Mouse (Mus musculus) C2C12 (cell line): ENCODE measurements around the gene 2200002J24Rik. TPM values are rescaled to one million over a fixed set of nuclear protein-coding genes. Genes with fewer than 3 reads are reported as not detected.

Source experiments
- H3K27me3 ChIP-seq: one replicate; pipeline ENCODE4 v1.6.1; 2011; ENCODE audit not compliant: control insufficient read depth, insufficient read depth, insufficient read length
- H3K36me3 ChIP-seq: one replicate; pipeline ENCODE4 v1.6.1; 2011; ENCODE audit not compliant: control insufficient read depth, insufficient read depth
- H3K4me3 ChIP-seq: one replicate; pipeline ENCODE4 v1.5.1; 2011; ENCODE audit warnings: mild to moderate bottlenecking, control low read depth; ENCODE audit not compliant: poor library complexity, insufficient read depth, severe bottlenecking
- H3K79me2 ChIP-seq: one replicate; pipeline ENCODE4 v1.6.1; 2011; ENCODE audit not compliant: control insufficient read depth, insufficient read depth
- H3K79me3 ChIP-seq: one replicate; pipeline ENCODE4 v1.6.1; 2011; ENCODE audit warnings: low read depth, control low read depth
- H3ac ChIP-seq: one replicate; pipeline ENCODE3; 2011; ENCODE audit warnings: low read depth; ENCODE audit not compliant: control insufficient read depth, insufficient read length
- CEBPB ChIP-seq: IDR thresholded peaks from one replicate; pipeline ENCODE4 v1.6.1; 2011; ENCODE audit warnings: low read depth, mild to moderate bottlenecking, control low read depth, moderate library complexity
- CTCF ChIP-seq: IDR thresholded peaks from one replicate; pipeline ENCODE4 v1.5.1; 2011; ENCODE audit not compliant: control insufficient read depth, insufficient read depth, insufficient read length
- FOSL1 ChIP-seq: IDR thresholded peaks from one replicate; pipeline ENCODE4 v1.8.0; 2011; ENCODE audit warnings: mild to moderate bottlenecking, low read length; ENCODE audit not compliant: poor library complexity, insufficient read depth, severe bottlenecking
- MAX ChIP-seq: IDR thresholded peaks from one replicate; pipeline ENCODE4 v1.6.1; 2011; ENCODE audit warnings: mild to moderate bottlenecking, control low read depth
- MYOD1 ChIP-seq: IDR thresholded peaks from one replicate; pipeline ENCODE4 v1.6.1; 2011; ENCODE audit warnings: low read depth; ENCODE audit not compliant: control insufficient read depth, insufficient read length
- MYOG ChIP-seq: IDR thresholded peaks from one replicate; pipeline ENCODE4 v1.6.1; 2011; ENCODE audit not compliant: control insufficient read depth, insufficient read length; ENCODE audit errors: extremely low read depth
- USF1 ChIP-seq: IDR thresholded peaks from one replicate; pipeline ENCODE4 v1.6.1; 2011; ENCODE audit warnings: low read depth, mild to moderate bottlenecking, control low read depth, moderate library complexity
- long read RNA-seq, 2 experiments: library from polyadenylated mRNA; unstranded; transcript quantifications; one replicate each; pipeline ENCODE4 v2.0.0; 2019 to 2020
- polyA plus RNA-seq: library from polyadenylated mRNA; unstranded; fragments of >200 nt; fragmentation: generic; extraction: Trizol; gene quantifications from one replicate; pipeline ENCODE4 v1.2.1, GENCODE M21; 2012; ENCODE audit warnings: missing spikeins

Gene 2200002J24Rik
- polyA plus RNA-seq: not detected
- long read RNA-seq, experiment 1: 0 reads
- long read RNA-seq, experiment 2: 0 reads

DNA sequence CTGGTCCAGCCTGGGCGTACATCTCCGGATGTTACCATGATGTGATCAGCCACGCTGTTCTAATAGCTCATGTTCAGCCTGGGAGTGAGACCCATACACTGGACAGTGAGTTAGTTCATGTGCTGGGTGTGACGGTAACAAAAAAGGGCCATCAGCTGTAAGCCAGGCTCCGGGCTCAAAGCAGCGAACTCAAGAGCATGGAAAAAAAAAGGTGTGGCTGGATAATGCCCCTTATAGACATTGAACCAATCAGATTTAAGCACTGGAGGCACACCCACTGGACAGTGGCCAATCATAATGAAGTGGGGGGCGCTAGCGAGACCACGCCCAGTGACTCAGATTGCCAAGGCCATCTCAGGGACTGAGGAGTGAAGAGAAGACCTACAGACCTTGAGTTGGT lies at the start of gene 2200002J24Rik:
Gene 2200002J24Rik, plus strand, starts transcription at position 338 of the 400 bp plus-strand sequence.
- no peaks in the 10 kb centered on the region for H3K27me3 ChIP-seq
- no peaks in the 10 kb centered on the region for H3K79me2 ChIP-seq
- H3K4me3 ChIP-seq: no peak within 1 kb of the TSS
- no peak for TF ChIP-seq CEBPB
- TF ChIP-seq FOSL1: no peak
- no peak for TF ChIP-seq CTCF
- no peak for TF ChIP-seq USF1
- no peak for TF ChIP-seq MYOD1
- TF ChIP-seq MYOG: no peak
- TF ChIP-seq MAX: no peak
- no peaks in the 10 kb centered on the region for H3K79me3 ChIP-seq
- no peak within 1 kb of the TSS for H3ac ChIP-seq
- no peaks in the 10 kb centered on the region for H3K36me3 ChIP-seq

DNA sequence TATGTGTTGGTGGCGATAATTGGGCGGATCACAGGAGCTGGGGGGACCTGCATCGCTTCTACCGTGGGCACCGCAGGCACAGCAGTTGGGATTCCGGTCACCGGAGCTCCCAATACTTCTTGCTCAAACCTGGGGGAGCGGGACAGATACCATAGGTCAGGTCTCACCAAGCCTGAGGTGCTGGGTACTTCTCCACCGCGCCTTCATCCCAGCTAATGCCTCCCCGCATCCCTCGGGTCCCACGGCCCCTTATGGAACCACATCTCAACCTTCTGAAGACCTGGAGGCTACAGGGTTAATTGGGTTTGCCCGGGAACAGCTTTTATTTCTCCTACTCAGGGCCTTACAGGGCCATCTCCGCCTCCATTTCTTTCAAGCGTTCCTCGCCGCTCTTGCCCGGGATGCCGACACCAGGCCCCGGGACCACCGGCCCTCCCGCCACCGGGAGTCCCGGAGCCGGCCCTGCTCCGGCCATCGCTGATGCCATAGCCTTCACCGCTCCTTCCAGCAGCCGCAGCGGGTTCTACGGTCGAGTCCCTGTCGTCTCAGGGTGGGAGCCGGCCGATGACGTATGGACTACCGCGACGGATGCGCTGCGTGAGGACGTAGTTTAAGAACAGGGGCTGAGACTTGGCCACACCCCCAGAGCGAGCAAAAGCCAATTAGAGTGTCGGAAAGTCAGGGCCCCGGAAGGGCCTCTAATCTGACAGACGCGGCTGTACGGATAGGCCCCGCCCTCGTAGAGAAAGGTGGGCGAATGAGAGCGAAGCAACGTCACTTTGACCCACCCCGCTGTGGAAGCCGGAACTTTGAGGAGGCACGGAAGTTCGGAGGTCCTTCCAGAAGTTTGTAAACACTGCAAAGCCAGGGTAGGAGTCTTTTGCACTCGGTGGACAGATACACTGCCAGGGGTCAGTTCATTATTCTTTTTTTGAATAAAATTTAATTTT lies 48.9 kb upstream of the 2200002J24Rik start, which contains the start of gene Rbm42:
Gene Rbm42, minus strand, starts transcription at position 727 of the 950 bp plus-strand sequence.
- H3K4me3 ChIP-seq: peak within 1 kb of the TSS; percentile 80
- peaks cover 5% of the 10 kb centered on the region for H3K79me3 ChIP-seq
- H3ac ChIP-seq: peak within 1 kb of the TSS; percentile 85
- TF ChIP-seq USF1: no peak
- no peak for TF ChIP-seq MAX
- TF ChIP-seq CEBPB: no peak
- no peak for TF ChIP-seq MYOG
- no peak for TF ChIP-seq CTCF
- TF ChIP-seq MYOD1: no peak
- TF ChIP-seq FOSL1: no peak
- peaks cover 13% of the 10 kb centered on the region for H3K79me2 ChIP-seq
- H3K27me3 ChIP-seq: no peaks in the 10 kb centered on the region
- H3K36me3 ChIP-seq: peaks cover 26% of the 10 kb centered on the region

GRCm38 (mm10) chr7:30664529-30665200 lies 34.1 kb upstream of the 2200002J24Rik start, which contains the start of gene Haus5:
Gene Haus5 (minus strand): TSS chr7:30664994.
- no peak for TF ChIP-seq MYOG
- no peak for TF ChIP-seq USF1
- peak; percentile 23 for TF ChIP-seq MAX
- no peak for TF ChIP-seq CTCF
- no peak for TF ChIP-seq CEBPB
- no peak for TF ChIP-seq FOSL1
- Histone ChIP-seq H3K4me3 (peak within 1 kb of the TSS; percentile 53), H3K27me3 (no peaks in the 10 kb centered on the region), H3ac (peak within 1 kb of the TSS; percentile 92), H3K79me3 (no peaks in the 10 kb centered on the region), H3K79me2 (peaks cover 7% of the 10 kb centered on the region), H3K36me3 (peaks cover 9% of the 10 kb centered on the region)

DNA sequence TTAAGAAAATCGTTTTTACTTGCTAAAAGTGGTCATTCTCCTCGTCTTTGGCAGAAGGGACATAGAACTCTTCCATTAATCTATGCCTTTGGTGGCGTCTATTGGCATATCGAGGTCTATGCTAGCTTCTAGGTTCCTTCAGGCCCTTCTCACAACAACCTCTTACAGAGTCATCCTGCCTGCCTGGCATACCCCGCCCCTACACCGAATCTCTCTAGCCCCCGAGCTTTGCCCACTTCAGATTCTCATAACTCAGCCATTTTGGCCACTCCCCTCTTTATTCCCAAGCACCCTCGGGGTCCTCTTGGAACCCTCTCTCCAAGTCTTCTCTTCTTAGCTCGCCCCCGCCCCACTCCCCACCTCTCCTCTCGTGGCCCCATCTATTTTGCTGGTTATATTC lies 33.4 kb upstream of the 2200002J24Rik start:
- no peak overlapping the region for H3ac ChIP-seq
- peak overlapping the region; percentile 53 for H3K4me3 ChIP-seq
- TF ChIP-seq FOSL1 (no peak), USF1 (no peak)
- no peaks in the 10 kb centered on the region for H3K27me3 ChIP-seq
- H3K79me3 ChIP-seq: no peaks in the 10 kb centered on the region
- peaks cover 9% of the 10 kb centered on the region for H3K36me3 ChIP-seq
- peaks cover 7% of the 10 kb centered on the region for H3K79me2 ChIP-seq

GRCm38 (mm10) chr7:30669229-30669628 lies 29.5 kb upstream of the 2200002J24Rik start:
- peaks cover 12% of the 10 kb centered on the region for H3K27me3 ChIP-seq
- no peak overlapping the region for H3ac ChIP-seq
- no peaks in the 10 kb centered on the region for H3K36me3 ChIP-seq
- peaks cover 3% of the 10 kb centered on the region for H3K79me2 ChIP-seq
- no peaks in the 10 kb centered on the region for H3K79me3 ChIP-seq
- TF ChIP-seq USF1: no peak
- TF ChIP-seq CTCF: peak; percentile 2
- H3K4me3 ChIP-seq: no peak overlapping the region
